Mouse (Mus musculus) kidney, adult 2 months (tissue): ENCODE data around the gene Cabin1. TPM values are rescaled to one million over a fixed set of nuclear protein-coding genes. Genes with fewer than 3 reads are reported as not detected.

ENCODE experiments used
- DNase-seq: peaks from one replicate; pipeline ENCODE4 v3.0.0; 2021
- H3K27ac ChIP-seq: fragments of 200-500 bp; 2 replicates; pipeline ENCODE4 v1.5.1; 2012; ENCODE audit warnings: low read depth, low read length, control low read depth, inconsistent platforms; ENCODE audit not compliant: insufficient read depth
- H3K27me3 ChIP-seq: fragments of 200-500 bp; replicated peaks from 2 replicates; pipeline ENCODE4 v1.6.1; 2012; ENCODE audit warnings: mild to moderate bottlenecking, moderate library complexity, low read length, inconsistent platforms; ENCODE audit not compliant: control insufficient read depth, insufficient read depth
- H3K36me3 ChIP-seq: fragments of 200-500 bp; 2 replicates; pipeline ENCODE4 v1.6.1; 2012; ENCODE audit warnings: mild to moderate bottlenecking, moderate library complexity, low read length, inconsistent platforms; ENCODE audit not compliant: control insufficient read depth, insufficient read depth
- H3K4me1 ChIP-seq: fragments of 200-500 bp; 2 replicates; pipeline ENCODE4 v1.6.1; 2011; ENCODE audit warnings: low read length; ENCODE audit not compliant: control insufficient read depth, insufficient read depth
- H3K4me3 ChIP-seq: fragments of 200-500 bp; 2 replicates; pipeline ENCODE4 v1.5.1; 2011; ENCODE audit warnings: mild to moderate bottlenecking, low read depth, low read length, control low read depth; ENCODE audit not compliant: insufficient read depth
- CTCF ChIP-seq: fragments of 200-500 bp; conservative IDR thresholded peaks from 2 replicates; pipeline ENCODE4 v1.5.1; 2011; ENCODE audit warnings: low read depth, mild to moderate bottlenecking, control low read depth, low read length, moderate library complexity, mixed read lengths; ENCODE audit not compliant: insufficient read depth, insufficient read length
- POLR2A ChIP-seq: fragments of 200-500 bp; IDR thresholded peaks from one replicate; pipeline ENCODE4 v1.6.1; 2011; ENCODE audit warnings: low read depth, low read length, control low read depth
- WGBS: fragments of 180-500 bp; shearing (Covaris S2); methylation state at CpG from one replicate; pipeline ENCODE4 v1.1.7; 2018; 5-methylcytosine and 5-hydroxymethylcytosine counted together
- polyA plus RNA-seq: library from polyadenylated mRNA; depleted of rRNA; stranded (reverse); fragments of >200 nt; gene quantifications from 2 replicates; pipeline ENCODE4 v1.2.3, GENCODE M21; 2012

The Cabin1 gene
- polyA plus RNA-seq, 1 experiment: 24.6 TPM

GRCm38 (mm10) chr10:75790773-75791172, 26.6 kb upstream of the Cabin1 start:
- H3K36me3 ChIP-seq: no peaks in the 10 kb centered on the region
- H3K27me3 ChIP-seq: no peaks in the 10 kb centered on the region
- H3K27ac ChIP-seq: peak overlapping the region; percentile 32
- H3K4me1 ChIP-seq: peaks cover 22% of the 10 kb centered on the region
- WGBS: 8% methylated on average over 7 of the region's 7 CpGs
- DNase-seq: no peak
- H3K4me3 ChIP-seq: no peak overlapping the region
- TF ChIP-seq CTCF: 0 out of 2 replicates have a peak, but pooled peaks have one; percentile 20
- TF ChIP-seq POLR2A: no peak

- peaks cover 16% of the 10 kb centered on the region for H3K4me1 ChIP-seq
- 42% methylated on average over 5 of the region's 5 CpGs for WGBS
- no peaks in the 10 kb centered on the region for H3K27me3 ChIP-seq
- no peak overlapping the region for H3K4me3 ChIP-seq
- no peaks in the 10 kb centered on the region for H3K36me3 ChIP-seq
- peak overlapping the region; percentile 18; the same call in 1 of the 2 replicates for H3K27ac ChIP-seq
- DNase-seq: peak; percentile 93
- no peak for TF ChIP-seq CTCF
- no peak for TF ChIP-seq POLR2A
These were observed 25.7 kb upstream of the Cabin1 start for GRCm38 (mm10) chr10:75789841-75790240.

- Histone ChIP-seq H3K4me3 (no peak overlapping the region), H3K27me3 (no peaks in the 10 kb centered on the region), H3K36me3 (no peaks in the 10 kb centered on the region), H3K4me1 (peaks cover 10% of the 10 kb centered on the region; the same call in 1 of the 2 replicates), H3K27ac (no peak overlapping the region)
- no peak for DNase-seq
- WGBS: 83% methylated on average over 6 of the region's 6 CpGs
- TF ChIP-seq CTCF (no peak), POLR2A (no peak)
These were observed 25.1 kb upstream of the Cabin1 start for GRCm38 (mm10) chr10:75789081-75789735.

- Histone ChIP-seq H3K27me3 (no peaks in the 10 kb centered on the region), H3K27ac (no peak overlapping the region), H3K36me3 (no peaks in the 10 kb centered on the region), H3K4me1 (peaks cover 10% of the 10 kb centered on the region; the same call in 1 of the 2 replicates), H3K4me3 (no peak overlapping the region)
- 86% methylated on average over 8 of the region's 8 CpGs for WGBS
- DNase-seq: no peak
- no peak for TF ChIP-seq CTCF
These were observed 24.1 kb upstream of the Cabin1 start for GRCm38 (mm10) chr10:75788277-75788676.

GRCm38 (mm10) chr10:75785442-75785841, 21.3 kb upstream of the Cabin1 start:
- TF ChIP-seq POLR2A: no peak
- TF ChIP-seq CTCF: no peak
- peaks cover 6% of the 10 kb centered on the region; the same call in 1 of the 2 replicates for H3K4me1 ChIP-seq
- H3K27me3 ChIP-seq: no peaks in the 10 kb centered on the region
- H3K36me3 ChIP-seq: no peaks in the 10 kb centered on the region
- no peak overlapping the region for H3K27ac ChIP-seq
- no peak overlapping the region for H3K4me3 ChIP-seq
- WGBS: 42% methylated on average over 1 of the region's 1 CpGs
- peak; percentile 23 for DNase-seq

GRCm38 (mm10) chr10:75780769-75781578, 16.8 kb upstream of the Cabin1 start, which contains the start of the genes Gm20441 and Gstt3:
Gm20441 (minus strand) TSS chr10:75780954.
Gstt3 (minus strand) TSS chr10:75781414.
- peak within 1 kb of the TSS; percentile 71 for H3K4me3 ChIP-seq
- no peaks in the 10 kb centered on the region; the same call in 1 of the 2 replicates for H3K4me1 ChIP-seq
- no peaks in the 10 kb centered on the region for H3K27me3 ChIP-seq
- H3K36me3 ChIP-seq: no peaks in the 10 kb centered on the region
- TF ChIP-seq POLR2A (peak; percentile 87), CTCF (no peak)
- H3K27ac ChIP-seq: peak within 1 kb of the TSS; percentile 92
- DNase-seq: peak; percentile 95
- WGBS: under 1% methylated on average over 28 of the region's 28 CpGs
